Mouse (Mus musculus): ENCODE results near the gene Cstb.

Cstb gene

DNA sequence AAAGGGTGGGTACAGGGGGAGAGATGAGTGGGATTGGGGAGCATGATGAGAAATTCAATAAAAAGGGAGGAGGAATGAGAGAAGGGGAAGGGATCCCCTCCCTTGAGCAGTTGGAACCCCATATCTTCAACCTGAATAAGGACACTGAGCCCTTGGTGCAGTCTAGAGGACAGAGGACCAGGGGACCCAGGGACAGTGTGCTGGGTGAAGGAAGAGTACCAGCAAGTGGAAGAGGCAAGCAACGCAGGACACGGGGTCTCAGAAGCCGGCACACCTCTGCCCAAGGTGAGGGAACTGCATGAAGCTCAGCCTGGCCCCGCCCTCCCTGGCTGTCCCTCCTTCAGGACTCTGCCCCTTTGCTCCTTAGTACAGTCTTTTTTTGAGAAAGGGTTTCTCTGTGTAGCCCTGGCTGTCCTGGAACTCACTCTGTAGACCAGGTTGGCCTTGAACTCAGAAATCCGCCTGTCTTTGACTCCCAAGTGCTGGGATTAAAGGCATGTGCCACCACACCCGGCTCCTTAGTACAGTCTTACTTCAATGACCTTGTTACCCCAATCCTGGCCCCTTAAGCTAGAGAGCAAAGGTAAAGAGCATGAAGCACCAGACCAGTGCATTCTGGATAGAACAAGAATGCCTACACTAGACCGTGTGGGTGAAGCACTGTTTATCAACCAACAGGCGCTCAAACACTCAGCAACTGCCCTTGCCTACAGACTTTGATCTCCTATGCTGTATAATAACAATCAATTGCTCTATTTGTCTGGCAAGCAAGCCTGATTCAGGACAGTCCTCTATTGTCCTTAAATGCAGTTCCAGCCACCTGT, 37.7 kb downstream of the Cstb start:
- no peak for DNase-seq

DNA sequence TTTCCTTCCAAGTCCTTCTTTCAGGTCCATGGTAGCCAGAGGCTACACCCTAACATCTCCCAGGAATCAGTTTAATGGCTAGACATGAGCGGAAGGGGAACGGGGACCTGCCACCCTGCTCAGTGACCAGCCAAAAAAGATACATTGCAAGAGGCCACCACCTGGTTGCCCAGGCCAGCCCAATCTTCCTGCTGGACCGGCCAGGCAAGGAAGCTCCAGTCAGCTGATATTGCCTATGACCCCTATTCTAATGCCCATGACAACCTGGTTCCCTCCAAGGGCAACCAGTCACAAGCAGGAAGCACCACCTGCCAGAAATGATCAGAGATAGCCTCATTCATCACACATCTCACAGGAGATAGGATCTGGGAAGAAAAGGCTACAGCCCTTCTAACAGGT, 38.3 kb downstream of the Cstb start:
- DNase-seq = no peak

DNA sequence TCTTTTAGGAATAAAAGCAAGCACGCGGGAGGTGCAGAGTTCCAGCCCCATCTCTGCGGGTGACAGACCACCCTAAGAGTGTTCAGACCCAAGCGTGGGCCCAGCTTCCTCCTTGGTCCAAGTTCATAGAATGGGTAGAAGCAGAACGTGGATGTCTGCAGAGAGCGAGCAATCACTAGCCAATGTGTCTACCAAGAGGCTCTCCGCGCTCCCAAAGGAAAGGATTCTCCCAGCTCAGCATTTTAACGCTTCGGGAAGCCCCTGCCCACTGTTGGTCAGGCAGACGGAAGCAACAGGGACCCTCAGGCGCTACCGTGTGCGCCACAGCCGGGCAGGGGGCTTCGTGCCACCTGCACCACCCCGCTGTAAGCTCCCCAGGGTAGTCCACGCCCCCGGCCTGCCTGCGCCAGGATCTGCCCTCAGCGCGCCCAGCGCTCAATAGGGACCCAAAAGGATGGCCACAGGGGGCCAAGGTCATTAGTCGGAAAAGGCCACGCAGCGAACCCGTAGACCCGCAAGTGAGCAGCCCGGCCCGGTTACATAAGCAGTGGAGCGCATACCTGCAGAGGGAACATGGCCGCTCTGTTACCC, 38.8 kb downstream of the Cstb start:
- peak in 1 of 2 experiments; percentile 40 for DNase-seq

DNA sequence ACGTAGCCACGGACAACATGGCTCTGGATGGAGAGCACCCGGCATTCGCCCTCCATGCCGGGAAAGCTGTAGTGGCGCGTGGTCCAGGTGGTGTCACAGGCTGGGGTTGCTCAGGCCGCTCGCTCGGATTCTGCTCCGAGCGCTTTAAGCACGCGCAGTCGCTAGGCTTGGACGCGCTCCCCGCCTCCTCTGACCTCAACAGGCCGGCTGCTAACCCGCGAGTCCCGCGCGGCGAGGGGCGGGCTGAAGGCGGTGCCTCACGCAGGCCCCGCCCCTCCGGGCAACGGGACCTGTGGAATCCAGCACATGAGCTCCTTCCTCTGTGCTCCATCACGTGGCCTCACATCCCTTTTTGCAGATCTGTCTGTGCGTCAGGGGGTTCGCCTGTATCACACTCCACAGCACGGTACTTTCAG, 39.3 kb downstream of the Cstb start, which contains the start of gene Pdxk:
Gene Pdxk, minus strand, starts transcription at position 184 of the 416 bp plus-strand sequence.
- peak; percentile 96 for DNase-seq

DNA sequence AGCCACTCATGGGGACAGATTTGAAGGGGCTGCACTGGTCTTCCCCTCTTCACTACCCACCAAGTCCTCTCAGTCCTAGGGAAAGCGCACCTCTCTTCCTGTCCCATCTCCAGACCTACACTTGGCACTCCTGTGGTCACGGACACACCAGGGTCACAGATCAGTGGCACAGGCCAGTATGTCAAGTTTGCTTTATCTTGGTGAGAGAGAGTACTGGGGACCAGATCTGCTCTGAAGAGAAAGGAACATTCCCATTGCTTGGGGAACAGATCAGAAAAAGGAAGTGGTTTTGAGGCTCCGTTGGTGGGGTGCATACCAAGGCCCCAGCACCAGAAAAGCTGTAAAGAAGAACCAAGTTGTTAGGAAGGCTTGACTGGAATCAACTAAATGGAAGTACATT, 40.0 kb downstream of the Cstb start:
- peak in 1 of 2 experiments; percentile 26 for DNase-seq

DNA sequence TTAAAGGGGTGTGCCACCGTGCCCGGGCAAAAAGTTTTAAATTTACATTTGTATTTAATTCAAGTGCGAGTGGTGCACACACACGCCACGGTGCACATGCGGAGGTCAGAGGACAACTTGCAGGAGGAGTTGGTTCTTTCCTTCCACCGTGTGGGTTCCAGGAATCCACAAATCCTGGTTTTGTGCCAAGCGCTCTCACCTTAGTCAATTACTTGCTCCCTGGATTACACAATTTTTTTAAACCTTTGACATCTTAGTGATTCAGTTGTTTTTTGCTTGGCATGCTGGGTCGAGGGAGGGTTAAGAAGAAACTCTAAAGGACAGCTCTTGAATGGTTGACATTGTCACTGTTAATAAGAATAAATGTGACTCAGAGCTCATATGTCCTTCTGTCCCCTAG, 41.2 kb downstream of the Cstb start:
- no peak for DNase-seq

DNA sequence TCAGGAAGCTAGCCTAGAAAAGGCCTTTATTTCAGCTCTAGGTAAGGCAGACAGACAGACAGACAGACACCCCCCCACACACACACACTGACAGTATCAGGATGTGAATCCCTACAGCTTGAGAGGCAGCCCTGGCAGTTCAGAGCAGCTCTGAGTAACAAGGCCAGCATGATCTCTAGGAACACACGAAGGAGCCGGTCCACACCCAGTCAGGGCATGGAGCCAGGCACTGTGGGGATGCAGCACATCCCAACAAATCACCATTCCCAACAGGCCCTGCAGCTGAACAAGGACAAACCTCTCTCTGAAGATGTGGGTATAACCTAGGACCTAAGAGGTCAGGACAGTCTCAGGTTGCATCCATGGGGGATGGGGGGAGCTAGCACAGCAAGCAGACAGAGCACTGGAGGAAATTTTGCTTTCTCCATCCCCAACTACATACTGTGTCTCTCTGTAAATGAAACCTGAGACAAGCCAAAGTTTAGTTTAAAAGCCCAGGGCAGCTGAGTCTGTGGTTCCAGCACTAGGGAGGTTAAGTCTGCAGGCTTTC, 42.4 kb downstream of the Cstb start:
- DNase-seq = no peak

DNA sequence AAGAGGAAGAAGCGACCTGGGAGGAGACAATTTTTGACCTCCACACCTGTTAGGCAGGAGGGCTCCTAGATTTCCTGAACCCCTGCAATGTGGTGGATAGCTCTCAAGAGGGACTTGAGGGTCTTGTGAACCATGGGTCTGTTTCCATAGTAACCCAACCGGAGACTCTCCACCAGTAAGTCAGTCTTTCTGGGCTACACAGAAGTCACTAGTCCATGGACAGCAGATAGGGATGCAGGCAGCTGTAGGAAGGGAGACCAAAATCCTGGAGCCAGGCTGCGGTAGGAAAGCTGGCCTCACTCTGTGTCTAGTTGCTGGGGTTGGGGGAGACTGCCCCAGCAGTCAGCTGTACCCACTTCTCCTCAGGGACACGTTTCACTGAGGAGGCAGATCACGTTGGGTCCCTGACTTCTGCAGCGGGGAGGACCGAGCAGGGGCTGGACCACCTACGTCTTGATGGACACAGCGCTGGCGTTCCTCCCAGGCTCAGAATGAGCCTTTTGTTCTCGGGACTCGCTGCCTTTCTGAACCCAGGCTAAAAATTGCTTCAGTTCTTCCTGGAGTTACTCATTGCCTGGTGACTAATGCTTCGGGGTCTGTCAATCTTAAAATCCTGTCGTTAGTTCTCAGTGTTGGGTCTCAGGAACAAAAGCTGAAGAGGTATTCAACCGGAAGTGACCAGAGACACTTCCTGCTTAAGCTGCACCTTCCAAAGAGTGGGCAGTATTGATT, 45.3 kb downstream of the Cstb start:
- DNase-seq = no peak

DNA sequence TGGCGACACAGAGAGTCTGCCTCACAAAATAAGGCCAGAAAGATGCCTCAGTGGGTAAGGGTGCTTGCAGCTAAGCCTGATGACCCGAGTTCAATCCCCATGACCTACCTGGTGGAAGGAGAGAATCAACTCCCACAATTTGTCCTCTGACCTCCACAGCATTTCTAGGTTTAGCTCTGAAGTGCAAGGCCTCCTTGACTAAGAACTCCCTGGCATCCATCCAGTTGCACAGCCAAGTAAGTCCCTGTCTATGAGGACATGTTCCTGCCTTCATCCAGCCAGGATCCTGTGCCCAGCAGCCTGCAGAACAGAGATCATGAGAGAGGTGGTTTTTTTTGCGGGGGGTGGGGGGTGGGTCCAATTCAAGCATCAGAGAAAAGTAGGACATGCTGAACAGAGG, 46.6 kb downstream of the Cstb start:
- DNase-seq = no peak

DNA sequence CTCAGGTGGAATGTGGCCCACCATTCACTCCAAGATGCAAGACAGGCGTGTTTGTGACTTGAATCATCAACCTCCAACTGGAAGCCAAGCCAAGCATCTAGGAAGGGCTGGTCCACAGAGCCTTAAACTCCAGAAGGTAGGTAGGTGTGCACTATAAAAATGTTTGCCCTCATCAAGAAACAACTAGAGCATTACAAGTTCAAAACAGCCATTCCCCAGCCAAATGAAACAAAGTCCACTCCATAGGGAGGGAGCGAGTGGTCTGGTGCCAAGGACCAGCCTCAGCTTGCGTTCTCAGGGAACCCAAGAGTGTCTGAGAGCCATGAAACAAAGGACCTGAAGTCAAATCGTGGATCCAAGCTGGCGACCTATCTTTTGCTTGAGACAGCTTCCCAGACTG, 48.0 kb downstream of the Cstb start:
- DNase-seq = no peak

DNA sequence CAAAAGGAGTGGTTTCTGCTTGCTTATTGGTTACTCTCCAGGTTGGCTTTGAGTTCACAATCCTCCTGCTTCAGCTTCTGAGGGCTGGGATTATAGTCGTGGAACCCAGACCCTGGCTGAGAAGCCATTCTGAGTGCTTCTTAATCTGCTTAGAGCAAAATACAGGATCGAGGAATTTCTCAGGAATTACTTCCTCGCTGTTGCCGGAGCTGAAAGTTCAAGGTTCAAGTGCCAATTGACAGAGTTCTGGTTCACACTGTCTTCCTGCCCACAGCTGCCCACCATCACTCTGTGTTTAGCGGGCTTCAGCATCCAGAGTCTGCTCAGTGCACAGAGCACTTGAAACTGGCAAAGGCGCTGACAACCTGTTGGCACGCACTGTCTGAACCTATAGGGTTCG, 49.3 kb downstream of the Cstb start:
- no peak for DNase-seq

DNA sequence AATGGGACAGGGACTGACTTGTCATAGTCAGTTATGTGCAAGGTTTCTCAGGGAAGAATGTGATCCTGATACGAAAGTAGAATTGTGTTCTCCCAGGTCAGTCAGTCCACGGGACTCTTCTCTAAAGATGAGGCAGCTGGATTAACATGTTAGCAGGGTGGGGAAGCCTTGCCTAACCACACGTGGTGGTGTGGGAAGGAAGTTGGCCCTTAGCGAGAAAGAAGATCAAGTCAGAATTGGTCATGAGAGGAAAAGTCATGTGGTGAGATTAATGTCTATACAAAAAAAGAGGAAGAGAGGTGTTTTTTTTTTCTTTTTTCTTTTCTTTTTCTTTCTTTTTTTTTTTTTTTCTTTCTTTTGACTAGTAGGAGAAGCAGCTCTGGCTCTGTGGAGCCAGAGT, 51.4 kb downstream of the Cstb start:
- no peak for DNase-seq

Measured in thymus, adult 18-20 months (tissue).